Mouse (Mus musculus): ENCODE results near the gene Mknk2. TPM values are rescaled to one million over a fixed set of nuclear protein-coding genes. Genes with fewer than 3 reads are reported as not detected.

Mknk2 gene
- polyA plus RNA-seq, 1 experiment from 2014 or later: 35.6 TPM

- ATAC-seq: no peak
- Histone ChIP-seq H3K27ac (ENCODE audit: low read depth, low read length) (peak overlapping the region; percentile 92), H3K9me3 (ENCODE audit: control insufficient read depth, low read length) (no peaks in the 10 kb centered on the region), H3K9ac (ENCODE audit: low read depth, low read length) (peak overlapping the region; percentile 49), H3K36me3 (ENCODE audit: control insufficient read depth, insufficient read depth, low read length) (no peaks in the 10 kb centered on the region), H3K27me3 (replicated peaks; ENCODE audit: control insufficient read depth, insufficient read depth, low read length) (no peaks in the 10 kb centered on the region), H3K4me3 (ENCODE audit: low read length) (peak overlapping the region; percentile 89), H3K4me1 (ENCODE audit: control insufficient read depth, insufficient read depth, low read depth, low read length) (peaks cover 28% of the 10 kb centered on the region), H3K4me2 (ENCODE audit: low read length) (peak overlapping the region; percentile 70)
- WGBS: 55% methylated on average over 16 of the region's 16 CpGs
These were observed 56.9 kb downstream of the Mknk2 start for GRCm38 (mm10) chr10:80620796-80621689.

GRCm38 (mm10) chr10:80620365-80620764 is 57.5 kb downstream of the Mknk2 start:
- no peak overlapping the region for H3K27ac ChIP-seq (ENCODE audit: low read depth, low read length)
- no peak overlapping the region for H3K9ac ChIP-seq (ENCODE audit: low read depth, low read length)
- no peak for ATAC-seq
- H3K27me3 ChIP-seq (replicated peaks; ENCODE audit: control insufficient read depth, insufficient read depth, low read length): no peaks in the 10 kb centered on the region
- peaks cover 2% of the 10 kb centered on the region; the same call in 1 of the 2 replicates for H3K36me3 ChIP-seq (ENCODE audit: control insufficient read depth, insufficient read depth, low read length)
- H3K4me1 ChIP-seq (ENCODE audit: control insufficient read depth, insufficient read depth, low read depth, low read length): peaks cover 28% of the 10 kb centered on the region
- no peak overlapping the region for H3K4me2 ChIP-seq (ENCODE audit: low read length)
- no peak overlapping the region for H3K4me3 ChIP-seq (ENCODE audit: low read length)
- no peaks in the 10 kb centered on the region for H3K9me3 ChIP-seq (ENCODE audit: control insufficient read depth, low read length)
- 87% methylated on average over 9 of the region's 9 CpGs for WGBS

GRCm38 (mm10) chr10:80619465-80620244 is 58.3 kb downstream of the Mknk2 start:
- Histone ChIP-seq H3K4me2 (ENCODE audit: low read length) (no peak overlapping the region), H3K36me3 (ENCODE audit: control insufficient read depth, insufficient read depth, low read length) (peaks cover 8% of the 10 kb centered on the region), H3K9me3 (ENCODE audit: control insufficient read depth, low read length) (no peaks in the 10 kb centered on the region), H3K4me3 (ENCODE audit: low read length) (no peak overlapping the region), H3K4me1 (ENCODE audit: control insufficient read depth, insufficient read depth, low read depth, low read length) (peaks cover 23% of the 10 kb centered on the region), H3K9ac (ENCODE audit: low read depth, low read length) (no peak overlapping the region), H3K27ac (ENCODE audit: low read depth, low read length) (no peak overlapping the region), H3K27me3 (replicated peaks; ENCODE audit: control insufficient read depth, insufficient read depth, low read length) (no peaks in the 10 kb centered on the region)
- no peak for ATAC-seq
- 31% methylated on average over 8 of the region's 8 CpGs for WGBS

GRCm38 (mm10) chr10:80618181-80618580 is 59.7 kb downstream of the Mknk2 start:
- 75% methylated on average over 9 of the region's 9 CpGs for WGBS
- no peak overlapping the region for H3K4me2 ChIP-seq (ENCODE audit: low read length)
- H3K36me3 ChIP-seq (ENCODE audit: control insufficient read depth, insufficient read depth, low read length): peaks cover 13% of the 10 kb centered on the region
- ATAC-seq: no peak
- H3K4me1 ChIP-seq (ENCODE audit: control insufficient read depth, insufficient read depth, low read depth, low read length): peaks cover 8% of the 10 kb centered on the region
- no peaks in the 10 kb centered on the region for H3K9me3 ChIP-seq (ENCODE audit: control insufficient read depth, low read length)
- H3K27ac ChIP-seq (ENCODE audit: low read depth, low read length): no peak overlapping the region
- H3K9ac ChIP-seq (ENCODE audit: low read depth, low read length): no peak overlapping the region
- H3K27me3 ChIP-seq (replicated peaks; ENCODE audit: control insufficient read depth, insufficient read depth, low read length): no peaks in the 10 kb centered on the region
- H3K4me3 ChIP-seq (ENCODE audit: low read length): no peak overlapping the region

Other genes starting within 250 kb of the Mknk2 start
- 32.5 and 45.3 TPM in 2 replicates for gene Tcf3, start 244.5 kb downstream of the Mknk2 start, polyA plus RNA-seq (2015; fragmentation: Nextera tagmentation; extraction: Ambion mirVana)
- gene Onecut3, start 183.3 kb downstream of the Mknk2 start, polyA plus RNA-seq (2015; fragmentation: Nextera tagmentation; extraction: Ambion mirVana): 1.2 and 1.3 TPM in 2 replicates
- gene Atp8b3, start 139.0 kb downstream of the Mknk2 start, polyA plus RNA-seq (2015; fragmentation: Nextera tagmentation; extraction: Ambion mirVana): 1.5 and 1.6 TPM in 2 replicates
- 25.8 and 26.5 TPM in 2 replicates for gene Rexo1, start 116.6 kb downstream of the Mknk2 start, polyA plus RNA-seq (2015; fragmentation: Nextera tagmentation; extraction: Ambion mirVana)
- 5.1 and 5.8 TPM in 2 replicates for gene Klf16, start 100.8 kb downstream of the Mknk2 start, polyA plus RNA-seq (2015; fragmentation: Nextera tagmentation; extraction: Ambion mirVana)
- gene Abhd17a, start 87.8 kb downstream of the Mknk2 start, polyA plus RNA-seq (2015; fragmentation: Nextera tagmentation; extraction: Ambion mirVana): 127 and 130 TPM in 2 replicates
- gene Scamp4, start 75.2 kb downstream of the Mknk2 start, polyA plus RNA-seq (2015; fragmentation: Nextera tagmentation; extraction: Ambion mirVana): 73.6 and 80.8 TPM in 2 replicates
- gene Adat3, start 75.2 kb downstream of the Mknk2 start, polyA plus RNA-seq (2015; fragmentation: Nextera tagmentation; extraction: Ambion mirVana): 5.2 and 6.4 TPM in 2 replicates
- 2.3 and 3.1 TPM in 2 replicates for gene Gm49322, start 72.1 kb downstream of the Mknk2 start, polyA plus RNA-seq (2015; fragmentation: Nextera tagmentation; extraction: Ambion mirVana)
- gene Csnk1g2, start 55.3 kb downstream of the Mknk2 start, polyA plus RNA-seq (2015; fragmentation: Nextera tagmentation; extraction: Ambion mirVana): 24.9 and 77.7 TPM in 2 replicates
- 21.2 and 83.2 TPM in 2 replicates for gene Btbd2, start 21.0 kb downstream of the Mknk2 start, polyA plus RNA-seq (2015; fragmentation: Nextera tagmentation; extraction: Ambion mirVana)
- 56.9 and 59.5 TPM in 2 replicates for gene Mob3a, start 23.9 kb upstream of the Mknk2 start, polyA plus RNA-seq (2015; fragmentation: Nextera tagmentation; extraction: Ambion mirVana)
- gene Izumo4, start 24.1 kb upstream of the Mknk2 start, polyA plus RNA-seq (2015; fragmentation: Nextera tagmentation; extraction: Ambion mirVana): 43.7 and 50.4 TPM in 2 replicates
- 102 and 105 TPM in 2 replicates for gene Ap3d1, start 64.2 kb upstream of the Mknk2 start, polyA plus RNA-seq (2015; fragmentation: Nextera tagmentation; extraction: Ambion mirVana)
- 13.2 and 16.9 TPM in 2 replicates for gene Dot1l, start 77.1 kb upstream of the Mknk2 start, polyA plus RNA-seq (2015; fragmentation: Nextera tagmentation; extraction: Ambion mirVana)
- 44.7 and 59.9 TPM in 2 replicates for gene Sf3a2, start 120.1 kb upstream of the Mknk2 start, polyA plus RNA-seq (2015; fragmentation: Nextera tagmentation; extraction: Ambion mirVana)
- 129 and 140 TPM in 2 replicates for gene Plekhj1, start 120.5 kb upstream of the Mknk2 start, polyA plus RNA-seq (2015; fragmentation: Nextera tagmentation; extraction: Ambion mirVana)
- not detected in 2 replicates for gene Amh, start 127.1 kb upstream of the Mknk2 start, polyA plus RNA-seq (2015; fragmentation: Nextera tagmentation; extraction: Ambion mirVana)
- gene Jsrp1, start 135.4 kb upstream of the Mknk2 start, polyA plus RNA-seq (2015; fragmentation: Nextera tagmentation; extraction: Ambion mirVana): 1.1 and 1.2 TPM in 2 replicates
- 1,272 and 1,293 TPM in 2 replicates for gene Oaz1, start 148.5 kb upstream of the Mknk2 start, polyA plus RNA-seq (2015; fragmentation: Nextera tagmentation; extraction: Ambion mirVana)
- gene Lingo3, start 165.9 kb upstream of the Mknk2 start, polyA plus RNA-seq (2015; fragmentation: Nextera tagmentation; extraction: Ambion mirVana): 22.1 and 23.3 TPM in 2 replicates
- gene Lsm7, start 177.1 kb upstream of the Mknk2 start, polyA plus RNA-seq (2015; fragmentation: Nextera tagmentation; extraction: Ambion mirVana): 197 and 208 TPM in 2 replicates
- gene Sppl2b, start 177.2 kb upstream of the Mknk2 start, polyA plus RNA-seq (2015; fragmentation: Nextera tagmentation; extraction: Ambion mirVana): 92.4 and 97.5 TPM in 2 replicates
- 0.13 and 0.27 TPM in 2 replicates for gene Tmprss9, start 193.7 kb upstream of the Mknk2 start, polyA plus RNA-seq (2015; fragmentation: Nextera tagmentation; extraction: Ambion mirVana)
- 314 and 364 TPM in 2 replicates for gene Timm13, start 222.9 kb upstream of the Mknk2 start, polyA plus RNA-seq (2015; fragmentation: Nextera tagmentation; extraction: Ambion mirVana)
- gene Lmnb2, start 240.1 kb upstream of the Mknk2 start, polyA plus RNA-seq (2015; fragmentation: Nextera tagmentation; extraction: Ambion mirVana): 36.6 and 41.9 TPM in 2 replicates